Mouse (Mus musculus) heart, postnatal 14 days (tissue): Measurements from ENCODE around the gene Dgkz. TPM values are rescaled to one million over a fixed set of nuclear protein-coding genes. Genes with fewer than 3 reads are reported as not detected.

Source experiments
- DNase-seq, 2 experiments: peaks; one replicate each; pipeline ENCODE4 v3.0.0; 2021 to 2022
- intact Hi-C: fragments of 180-260 bp; cut with DNase I; formaldehyde crosslinking; loops from one replicate; pipeline ENCODE4 v1.15.1; 2025
- total RNA-seq, 2 experiments: library from RNA; stranded (reverse); gene quantifications; 2 replicates each; pipeline ENCODE4 v1.2.3; 2021

Dgkz gene
- total RNA-seq, 2 experiments from 2014 or later: 62.3 to 63.1 TPM

GRCm38 (mm10) chr2:91947397-91948150 lies 28.1 kb downstream of the Dgkz start:
- intact Hi-C loops: no loop called here
- DNase-seq: no peak

- intact Hi-C loops: loop anchor here (1.0 kb wide), 1 partner anchor 15 kb away; no protein-coding TSS in a partner anchor
These were observed 28.8 kb downstream of the Dgkz start for GRCm38 (mm10) chr2:91946836-91947235.

GRCm38 (mm10) chr2:91945483-91945882 lies 30.2 kb downstream of the Dgkz start, which contains the start of gene Gm9821:
TSS of gene Gm9821 (plus strand) at chr2:91945703.
- no peak for DNase-seq
- intact Hi-C loops: loop anchor here (2.0 kb wide), 2 partner anchors 13 to 41 kb away; no protein-coding TSS in a partner anchor

More at GRCm38 (mm10) chr2:91946836-91947235, 28.8 kb downstream of the Dgkz start:
- DNase-seq: peak; percentile 62 to 68

- peak; percentile 83 to 87 for DNase-seq
- intact Hi-C loops: loop anchor here (2.0 to 5.0 kb wide), 3 partner anchors 14 to 113 kb away; no protein-coding TSS in a partner anchor
These were observed 31.3 kb downstream of the Dgkz start for GRCm38 (mm10) chr2:91944170-91944950.

- DNase-seq: no peak
- intact Hi-C loops: loop anchor here (5.0 kb wide), 1 partner anchor 115 kb away; no protein-coding TSS in a partner anchor
These were observed 33.3 kb downstream of the Dgkz start for GRCm38 (mm10) chr2:91942356-91942755.

- intact Hi-C loops: loop anchor here (10.0 kb wide), 1 partner anchor 495 kb away; the partner anchor contains the start of gene Cry2
- no peak for DNase-seq
These were observed 36.2 kb downstream of the Dgkz start for GRCm38 (mm10) chr2:91939303-91939935.

GRCm38 (mm10) chr2:91936154-91936553 lies 39.5 kb downstream of the Dgkz start:
- intact Hi-C loops: loop anchor here (10.0 kb wide), 1 partner anchor 499 kb away; the partner anchor contains the start of gene Cry2
- DNase-seq: no peak

GRCm38 (mm10) chr2:91934826-91935525 lies 40.7 kb downstream of the Dgkz start:
- no peak for DNase-seq
- intact Hi-C loops: loop anchor here (10.0 kb wide), 1 partner anchor 500 kb away; the partner anchor contains the start of gene Cry2

- intact Hi-C loops: loop anchor here (10.0 kb wide), 1 partner anchor 501 kb away; the partner anchor contains the start of gene Cry2
- no peak for DNase-seq
These were observed 41.6 kb downstream of the Dgkz start for GRCm38 (mm10) chr2:91934016-91934415.

- no peak for DNase-seq
These were observed 42.2 kb downstream of the Dgkz start for GRCm38 (mm10) chr2:91933471-91933870.

GRCm38 (mm10) chr2:91932737-91933350 lies 42.8 kb downstream of the Dgkz start:
- intact Hi-C loops: loop anchor here (10.0 kb wide), 1 partner anchor 502 kb away; the partner anchor contains the start of gene Cry2
- DNase-seq: no peak

More at GRCm38 (mm10) chr2:91933471-91933870, 42.2 kb downstream of the Dgkz start:
- intact Hi-C loops: loop anchor here (10.0 kb wide), 1 partner anchor 501 kb away; the partner anchor contains the start of gene Cry2

- intact Hi-C loops: loop anchor here (10.0 kb wide), 1 partner anchor 503 kb away; the partner anchor contains the start of gene Cry2
- no peak for DNase-seq
These were observed 43.4 kb downstream of the Dgkz start, which contains the start of gene Mdk for GRCm38 (mm10) chr2:91932160-91932711. TSS of gene Mdk (minus strand) at chr2:91932297.

- intact Hi-C loops: loop anchor here (10.0 kb wide), 1 partner anchor 503 kb away; the partner anchor contains the start of gene Cry2
- peak; percentile 50 to 62 for DNase-seq
These were observed 44.1 kb downstream of the Dgkz start for GRCm38 (mm10) chr2:91931328-91932159.

- DNase-seq: no peak
- intact Hi-C loops: loop anchor here (10.0 kb wide), 1 partner anchor 504 kb away; the partner anchor contains the start of gene Cry2
These were observed 44.8 kb downstream of the Dgkz start for GRCm38 (mm10) chr2:91930761-91931291.

- intact Hi-C loops: loop anchor here (10.0 kb wide), 1 partner anchor 505 kb away; the partner anchor contains the start of gene Cry2
- DNase-seq: peak; percentile 56 to 81
These were observed 45.7 kb downstream of the Dgkz start for GRCm38 (mm10) chr2:91929936-91930335.

GRCm38 (mm10) chr2:91929455-91929854 lies 46.2 kb downstream of the Dgkz start:
- intact Hi-C loops: no loop called here
- no peak for DNase-seq
